Mouse (Mus musculus) E14TG2a.4 (cell line): ENCODE results near the gene Crym.

Source experiments
- CTCF ChIP-seq: conservative IDR thresholded peaks from 2 replicates; pipeline ENCODE4 v1.5.1; 2014; ENCODE audit warnings: low read length
- NANOG ChIP-seq: IDR thresholded peaks from 2 replicates; pipeline ENCODE4 v1.6.1; 2014; ENCODE audit warnings: borderline replicate concordance, low read length, mixed read lengths
- POU5F1 ChIP-seq: IDR thresholded peaks from 2 replicates; pipeline ENCODE4 v1.6.1; 2014; ENCODE audit warnings: low read length, borderline replicate concordance

DNA sequence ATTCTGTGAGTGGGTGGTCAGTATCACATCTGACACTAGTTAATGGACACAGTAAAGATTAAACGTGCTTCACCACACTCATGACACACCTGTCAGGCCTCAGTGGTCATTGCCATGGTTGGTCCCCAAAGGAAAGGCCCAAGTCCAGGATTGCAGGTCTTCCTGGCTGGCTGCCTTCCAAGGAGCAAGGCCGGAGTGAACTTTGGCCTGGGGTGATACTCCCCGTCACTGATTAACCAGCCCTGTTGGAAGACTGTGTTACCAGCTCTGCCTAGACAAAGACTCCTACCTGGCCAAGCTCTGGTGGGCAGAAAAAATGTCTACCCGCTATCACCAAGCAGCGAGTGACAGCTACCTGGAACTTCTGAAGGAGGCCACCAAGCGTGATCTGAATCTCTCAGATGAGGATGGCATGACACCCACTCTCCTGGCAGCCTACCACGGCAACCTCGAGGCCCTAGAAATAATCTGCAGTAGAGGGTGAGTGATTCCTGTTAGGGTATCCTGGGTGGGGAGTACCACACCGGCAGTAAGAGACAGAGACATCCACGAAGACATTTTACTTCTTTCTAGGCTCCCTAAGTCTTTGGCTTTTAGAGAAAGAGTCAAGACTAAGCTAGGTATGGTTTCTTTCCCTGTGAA is 28.2 kb downstream of the Crym start, which contains the start of gene Anks4b:
- TF ChIP-seq CTCF (no peak), POU5F1 (no peak), NANOG (no peak)
